Mouse (Mus musculus) C2C12 (cell line): ENCODE results near the gene Greb1. TPM values are rescaled to one million over a fixed set of nuclear protein-coding genes. Genes with fewer than 3 reads are reported as not detected.

ENCODE experiments used
- H3K27me3 ChIP-seq: one replicate; pipeline ENCODE4 v1.6.1; 2011; ENCODE audit not compliant: control insufficient read depth, insufficient read depth, insufficient read length
- H3K36me3 ChIP-seq: one replicate; pipeline ENCODE4 v1.6.1; 2011; ENCODE audit not compliant: control insufficient read depth, insufficient read depth
- H3K4me3 ChIP-seq: one replicate; pipeline ENCODE4 v1.5.1; 2011; ENCODE audit warnings: mild to moderate bottlenecking, control low read depth; ENCODE audit not compliant: poor library complexity, insufficient read depth, severe bottlenecking
- H3K79me2 ChIP-seq: one replicate; pipeline ENCODE4 v1.6.1; 2011; ENCODE audit not compliant: control insufficient read depth, insufficient read depth
- H3K79me3 ChIP-seq: one replicate; pipeline ENCODE4 v1.6.1; 2011; ENCODE audit warnings: low read depth, control low read depth
- H3ac ChIP-seq: one replicate; pipeline ENCODE3; 2011; ENCODE audit warnings: low read depth; ENCODE audit not compliant: control insufficient read depth, insufficient read length
- CEBPB ChIP-seq: IDR thresholded peaks from one replicate; pipeline ENCODE4 v1.6.1; 2011; ENCODE audit warnings: low read depth, mild to moderate bottlenecking, control low read depth, moderate library complexity
- CTCF ChIP-seq: IDR thresholded peaks from one replicate; pipeline ENCODE4 v1.5.1; 2011; ENCODE audit not compliant: control insufficient read depth, insufficient read depth, insufficient read length
- FOSL1 ChIP-seq: IDR thresholded peaks from one replicate; pipeline ENCODE4 v1.8.0; 2011; ENCODE audit warnings: mild to moderate bottlenecking, low read length; ENCODE audit not compliant: poor library complexity, insufficient read depth, severe bottlenecking
- MAX ChIP-seq: IDR thresholded peaks from one replicate; pipeline ENCODE4 v1.6.1; 2011; ENCODE audit warnings: mild to moderate bottlenecking, control low read depth
- MYOD1 ChIP-seq: IDR thresholded peaks from one replicate; pipeline ENCODE4 v1.6.1; 2011; ENCODE audit warnings: low read depth; ENCODE audit not compliant: control insufficient read depth, insufficient read length
- MYOG ChIP-seq: IDR thresholded peaks from one replicate; pipeline ENCODE4 v1.6.1; 2011; ENCODE audit not compliant: control insufficient read depth, insufficient read length; ENCODE audit errors: extremely low read depth
- USF1 ChIP-seq: IDR thresholded peaks from one replicate; pipeline ENCODE4 v1.6.1; 2011; ENCODE audit warnings: low read depth, mild to moderate bottlenecking, control low read depth, moderate library complexity
- polyA plus RNA-seq: library from polyadenylated mRNA; unstranded; fragments of >200 nt; fragmentation: generic; extraction: Trizol; gene quantifications from one replicate; pipeline ENCODE4 v1.2.1, GENCODE M21; 2012; ENCODE audit warnings: missing spikeins

Greb1 gene
- polyA plus RNA-seq, 1 experiment = 0.04 TPM

DNA sequence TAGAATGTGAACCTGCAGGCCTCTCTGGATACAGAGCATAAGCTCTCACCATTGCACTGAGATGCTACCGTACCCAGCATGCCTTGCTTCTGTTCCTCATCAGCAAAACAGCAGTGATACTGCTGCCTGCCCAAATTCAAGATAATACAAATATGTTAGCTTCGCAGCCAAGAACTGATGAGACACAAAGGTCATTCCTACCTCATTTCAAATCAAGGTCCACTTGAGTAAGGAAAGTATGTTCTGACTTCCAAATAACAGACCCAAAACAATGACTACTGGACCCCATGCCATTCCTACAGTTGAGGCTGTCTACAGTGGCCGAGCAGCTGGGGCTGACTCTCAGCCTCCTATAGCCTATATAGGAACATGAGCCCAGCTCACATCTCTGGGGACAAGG, 66.0 kb downstream of the Greb1 start:
- H3ac ChIP-seq = no peak overlapping the region
- H3K79me3 ChIP-seq = no peaks in the 10 kb centered on the region
- H3K27me3 ChIP-seq = peaks cover 26% of the 10 kb centered on the region
- H3K36me3 ChIP-seq = no peaks in the 10 kb centered on the region
- no peak for TF ChIP-seq FOSL1
- TF ChIP-seq MYOG = no peak
- no peak for TF ChIP-seq USF1
- TF ChIP-seq CTCF = no peak
- no peak for TF ChIP-seq MAX
- TF ChIP-seq MYOD1 = no peak
- TF ChIP-seq CEBPB = no peak
- H3K79me2 ChIP-seq = no peaks in the 10 kb centered on the region
- no peak overlapping the region for H3K4me3 ChIP-seq

DNA sequence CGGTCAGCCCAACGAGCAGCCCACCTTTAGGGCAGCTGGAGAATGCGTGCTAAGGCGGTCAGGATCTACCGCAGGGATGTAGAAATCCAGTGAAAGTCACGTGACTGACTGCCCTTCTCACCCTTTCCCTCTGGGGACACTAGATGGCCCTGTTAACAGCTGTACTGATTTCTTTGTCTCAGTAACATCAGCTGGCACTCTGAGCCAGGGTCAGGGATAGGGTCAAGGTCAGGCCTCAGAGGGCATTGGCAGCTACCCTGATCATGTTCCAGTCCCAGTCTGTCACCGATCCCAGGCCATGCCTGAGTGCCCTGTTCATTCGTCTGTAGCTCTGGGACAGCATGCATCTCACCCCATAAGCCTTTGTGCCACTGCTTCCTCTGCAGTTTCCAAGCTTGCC, 66.7 kb downstream of the Greb1 start:
- no peaks in the 10 kb centered on the region for H3K79me2 ChIP-seq
- no peaks in the 10 kb centered on the region for H3K36me3 ChIP-seq
- no peak overlapping the region for H3ac ChIP-seq
- no peak overlapping the region for H3K4me3 ChIP-seq
- peaks cover 26% of the 10 kb centered on the region for H3K27me3 ChIP-seq
- H3K79me3 ChIP-seq = no peaks in the 10 kb centered on the region
- TF ChIP-seq CTCF (no peak), CEBPB (no peak), USF1 (peak; percentile 64), MYOD1 (no peak), MYOG (no peak), FOSL1 (no peak), MAX (no peak)

DNA sequence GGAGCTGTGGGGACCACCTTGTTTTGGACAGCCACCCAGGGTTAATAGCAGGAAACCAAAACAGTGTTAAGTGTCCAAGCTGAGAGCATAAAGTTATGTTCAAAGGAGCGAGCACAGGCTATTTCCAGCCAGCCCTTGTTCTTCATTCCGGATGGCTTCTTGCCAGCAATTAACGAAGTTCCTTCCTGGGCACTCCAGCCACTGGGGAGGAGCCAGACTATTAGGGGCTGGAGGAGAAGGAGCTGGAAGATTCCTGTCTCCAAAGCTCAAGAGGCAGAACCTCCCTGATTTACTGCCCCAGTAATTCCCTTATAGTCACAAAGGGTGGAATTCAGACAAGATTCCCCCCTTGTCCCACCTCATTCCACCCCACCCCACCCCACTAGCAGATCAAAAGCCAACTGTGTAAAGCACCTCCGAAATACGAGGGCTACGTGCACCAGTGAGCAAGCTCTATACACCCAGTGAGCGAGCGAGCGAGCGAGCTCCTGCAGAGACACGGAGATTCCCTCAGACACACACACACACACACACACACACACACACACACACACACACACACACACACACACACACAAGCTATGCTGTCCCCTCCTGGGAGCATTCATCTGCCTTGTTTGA, 69.5 kb downstream of the Greb1 start:
- Histone ChIP-seq H3K36me3 (no peaks in the 10 kb centered on the region), H3K27me3 (peaks cover 23% of the 10 kb centered on the region), H3ac (no peak overlapping the region), H3K79me3 (no peaks in the 10 kb centered on the region), H3K4me3 (no peak overlapping the region), H3K79me2 (no peaks in the 10 kb centered on the region)
- TF ChIP-seq MYOG (no peak), MYOD1 (no peak), FOSL1 (no peak), MAX (no peak)

DNA sequence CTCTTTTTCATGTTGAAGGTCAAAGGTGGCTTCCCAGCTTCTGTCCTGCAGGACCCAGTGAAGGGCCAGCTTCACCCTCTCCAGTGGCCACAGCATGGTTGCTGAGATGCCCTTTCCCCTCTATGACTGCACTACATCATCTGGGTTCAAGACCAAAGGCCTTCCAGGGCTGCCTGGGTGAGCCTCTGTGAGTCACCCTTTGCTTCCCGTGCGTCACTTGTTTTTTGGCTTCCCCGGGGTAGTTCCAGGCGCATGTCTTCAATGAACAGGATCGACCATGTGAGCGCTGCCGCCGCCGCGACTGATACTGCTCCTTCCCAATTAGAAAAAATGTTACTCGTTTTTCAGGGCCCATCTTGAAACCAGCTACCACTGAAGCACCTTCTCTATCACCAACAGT, 70.5 kb downstream of the Greb1 start:
- Histone ChIP-seq H3K79me3 (no peaks in the 10 kb centered on the region), H3K4me3 (no peak overlapping the region), H3K27me3 (peaks cover 19% of the 10 kb centered on the region), H3K79me2 (no peaks in the 10 kb centered on the region), H3K36me3 (no peaks in the 10 kb centered on the region), H3ac (no peak overlapping the region)
- TF ChIP-seq FOSL1 (no peak), CEBPB (no peak)

DNA sequence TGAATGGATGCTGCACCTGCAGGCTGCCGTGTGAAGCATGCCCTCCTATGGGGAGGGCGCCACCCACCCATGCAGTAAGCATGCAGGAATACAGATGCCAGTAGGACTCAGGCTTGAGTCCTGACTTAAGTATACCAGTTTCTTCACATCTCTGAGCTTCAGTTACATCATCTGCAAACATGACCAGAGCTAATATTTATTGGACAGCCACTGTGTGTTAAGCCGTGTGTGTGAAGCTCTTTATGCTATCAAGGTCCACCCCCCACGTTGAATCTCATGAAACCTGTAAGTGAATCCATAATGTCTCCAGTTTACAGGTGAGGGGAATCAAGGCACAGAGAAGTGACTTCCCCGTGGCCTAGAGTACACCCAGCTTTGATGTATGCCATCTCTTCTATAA, 72.5 kb downstream of the Greb1 start:
- H3K79me3 ChIP-seq = no peaks in the 10 kb centered on the region
- H3K79me2 ChIP-seq = no peaks in the 10 kb centered on the region
- no peaks in the 10 kb centered on the region for H3K36me3 ChIP-seq
- H3K4me3 ChIP-seq = no peak overlapping the region
- no peak for TF ChIP-seq USF1
- no peak for TF ChIP-seq CEBPB
- no peak for TF ChIP-seq MAX
- TF ChIP-seq MYOG = no peak
- TF ChIP-seq MYOD1 = no peak
- no peak for TF ChIP-seq FOSL1
- TF ChIP-seq CTCF = no peak
- H3K27me3 ChIP-seq = peaks cover 28% of the 10 kb centered on the region
- H3ac ChIP-seq = no peak overlapping the region

DNA sequence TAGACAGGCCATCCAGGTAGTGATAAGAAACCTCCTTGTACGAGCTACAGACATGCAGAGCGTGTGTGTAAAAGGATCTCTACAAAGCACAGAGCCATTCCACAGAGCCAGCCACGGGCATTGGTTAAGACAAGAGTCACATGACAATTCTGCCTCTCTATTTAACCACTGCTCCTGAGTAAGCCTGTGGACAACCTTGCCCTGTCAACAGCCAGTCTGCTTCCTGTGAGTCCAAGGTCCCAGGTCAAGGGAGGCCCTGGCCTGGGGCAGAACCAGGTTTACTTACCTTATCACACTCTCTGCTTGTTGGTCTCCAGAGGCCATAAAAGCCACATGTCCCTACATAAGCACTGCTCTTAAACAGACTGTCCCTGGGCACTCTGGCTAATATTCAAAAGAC, 74.5 kb downstream of the Greb1 start:
- Histone ChIP-seq H3K27me3 (peaks cover 46% of the 10 kb centered on the region), H3K79me3 (no peaks in the 10 kb centered on the region), H3K79me2 (no peaks in the 10 kb centered on the region), H3K4me3 (no peak overlapping the region), H3K36me3 (no peaks in the 10 kb centered on the region), H3ac (no peak overlapping the region)
- TF ChIP-seq CTCF = no peak
- no peak for TF ChIP-seq MYOD1
- no peak for TF ChIP-seq MAX
- no peak for TF ChIP-seq FOSL1
- TF ChIP-seq MYOG = no peak
- no peak for TF ChIP-seq CEBPB
- TF ChIP-seq USF1 = no peak
